Mouse (Mus musculus) C3H10T1/2 (cell line): ENCODE measurements around the gene Fam111a. TPM values are rescaled to one million over a fixed set of nuclear protein-coding genes. Genes with fewer than 3 reads are reported as not detected.

ENCODE experiments used
- polyA plus RNA-seq, 2 experiments: library from polyadenylated mRNA; unstranded; fragments of >200 nt; fragmentation: generic; extraction: Trizol; gene quantifications; one replicate each; pipeline ENCODE4 v1.2.1; 2012; ENCODE audit warnings: missing spikeins in 2 of 2

Gene Fam111a
- 1 to 10 TPM; 3.0 to 6.9 TPM for polyA plus RNA-seq

DNA sequence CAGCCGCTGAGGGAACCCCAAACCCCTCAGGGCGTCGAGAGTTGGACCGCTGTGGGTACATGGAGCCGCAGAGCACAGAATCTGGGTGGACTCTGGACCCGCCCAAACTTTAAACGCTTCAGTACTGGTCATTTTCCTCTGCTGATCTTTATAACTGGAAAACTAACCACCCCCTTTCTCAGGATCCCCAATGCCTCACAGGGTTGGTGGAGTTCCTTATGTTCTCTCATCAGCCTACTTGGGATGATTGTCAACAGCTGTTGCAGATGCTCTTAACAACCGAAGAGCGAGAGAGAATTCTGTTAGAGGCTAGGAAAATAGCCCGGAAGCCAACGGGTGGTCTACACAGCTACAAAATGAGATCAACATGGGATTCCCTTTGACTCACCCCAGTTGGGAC lies at the start of gene Fam111a:
Gene Fam111a, plus strand, starts transcription at position 301 of the 400 bp plus-strand sequence.

DNA sequence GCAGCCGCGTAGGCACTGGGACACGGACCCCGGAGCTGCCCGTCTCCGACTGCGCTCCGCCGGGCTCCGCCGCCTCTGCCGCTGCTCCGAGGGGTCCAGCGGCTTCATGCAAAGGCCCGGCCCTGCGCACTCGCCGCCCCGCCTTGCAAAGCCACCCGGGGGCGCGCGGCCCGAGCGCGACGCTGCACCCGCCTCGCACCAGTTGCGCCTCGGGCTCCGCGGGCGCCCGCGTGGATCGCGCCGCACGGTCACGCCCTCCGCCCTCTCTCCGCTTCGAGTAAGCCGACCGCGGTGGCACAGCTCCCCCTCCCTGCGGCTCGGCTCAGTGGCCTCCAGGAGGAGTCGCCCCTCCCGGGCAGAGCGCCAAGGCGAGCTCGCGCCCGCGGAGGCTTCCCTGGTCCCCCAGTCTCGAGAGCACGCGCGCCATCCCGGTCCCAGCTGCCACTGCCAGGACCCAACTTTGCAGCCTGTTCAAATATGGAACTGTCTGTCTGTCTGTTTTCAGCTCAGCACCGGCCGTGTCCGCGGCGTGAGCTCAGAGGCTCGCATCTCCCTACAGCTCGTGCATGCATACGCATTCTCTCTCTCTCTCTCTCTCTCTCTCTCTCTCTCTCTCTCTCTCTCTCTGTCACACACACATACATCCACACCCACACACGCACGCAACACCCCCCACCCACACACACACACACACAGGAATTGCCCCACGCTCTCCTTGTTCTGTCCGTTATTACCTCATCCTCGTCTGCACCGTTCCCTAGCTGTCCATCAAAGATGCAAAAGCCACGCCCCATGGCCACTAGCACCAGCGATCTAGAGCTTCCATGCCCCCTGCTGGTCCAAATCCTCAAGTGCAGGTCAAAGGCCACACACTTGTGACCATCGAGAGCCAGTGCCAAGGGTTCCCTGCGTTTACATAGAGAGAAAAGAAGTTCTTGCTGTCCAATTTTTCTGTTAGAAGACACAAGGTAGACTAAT lies 43.9 kb upstream of the Fam111a start, which contains the start of gene Dtx4:
Gene Dtx4, minus strand, starts transcription at position 85 of the 978 bp plus-strand sequence.

DNA sequence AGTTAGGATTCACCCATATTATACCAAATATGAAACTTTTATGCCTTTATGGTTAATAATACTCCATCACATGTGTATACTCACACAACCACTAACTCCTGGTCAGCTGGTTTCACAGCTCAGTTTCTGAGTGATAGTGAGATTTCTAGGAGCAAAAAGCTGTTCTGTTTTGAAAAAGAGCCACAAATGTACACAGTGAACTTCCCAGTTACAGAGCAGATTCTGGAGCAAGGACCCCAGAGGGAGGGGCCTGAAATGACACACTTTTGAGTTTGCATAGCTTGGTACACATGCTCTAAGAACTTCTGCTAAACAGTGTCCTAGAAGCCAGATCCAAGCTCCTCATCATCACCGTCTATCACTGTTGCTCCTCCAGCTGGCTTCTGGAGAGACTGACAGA lies 54.1 kb downstream of the Fam111a start, which contains the start of gene Gm4952:
Gene Gm4952, plus strand, starts transcription at position 301 of the 400 bp plus-strand sequence.

DNA sequence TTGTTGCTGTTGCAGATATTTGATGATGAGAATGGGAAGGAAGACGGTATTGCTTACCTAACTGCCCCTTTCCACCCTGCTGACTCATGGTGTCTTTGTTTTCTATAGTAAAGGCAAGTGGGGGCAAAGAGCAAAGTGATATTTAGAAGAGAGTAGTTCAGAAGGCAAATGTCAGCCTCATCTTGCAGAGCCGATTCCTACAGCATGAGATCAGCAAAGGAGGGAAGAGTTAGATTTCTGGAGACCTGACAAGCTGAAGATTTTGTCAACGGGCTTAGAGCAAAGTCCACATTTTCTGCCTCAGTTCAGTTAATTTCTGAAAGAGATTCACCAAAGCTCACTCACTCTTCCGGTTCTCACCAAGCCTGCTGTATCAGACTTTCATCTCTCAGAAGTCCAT lies 87.6 kb downstream of the Fam111a start, which contains the start of gene Glyat:
Gene Glyat, plus strand, starts transcription at position 133 of the 400 bp plus-strand sequence.

Other genes starting within 250 kb of the Fam111a start
- gene Olfr1436, start 246.6 kb upstream of the Fam111a start, polyA plus RNA-seq, result not detected
- not detected for gene Olfr1437, start 220.6 kb upstream of the Fam111a start, polyA plus RNA-seq
- not detected for gene Olfr1438-ps1, start 209.8 kb upstream of the Fam111a start, polyA plus RNA-seq
- gene Olfr1440, start 158.5 kb upstream of the Fam111a start, polyA plus RNA-seq, result not detected
- not detected for gene Olfr1441, start 128.3 kb upstream of the Fam111a start, polyA plus RNA-seq
- gene Pfpl, start 117.8 kb upstream of the Fam111a start, polyA plus RNA-seq, result not detected
- under 1 TPM in 1 of 2 experiments, not detected in 1; 0.05 TPM for gene Mpeg1, start 85.0 kb upstream of the Fam111a start, polyA plus RNA-seq
- 1 to 10 TPM; 1.8 to 8.0 TPM for gene Dtx4, start 44.3 kb upstream of the Fam111a start, polyA plus RNA-seq
- gene Gm4952, start 54.2 kb downstream of the Fam111a start, polyA plus RNA-seq, result under 1 TPM; 0.04 to 0.05 TPM
- gene Glyat, start 87.6 kb downstream of the Fam111a start, polyA plus RNA-seq, result under 1 TPM; 0.02 TPM
- gene Olfr1442, start 124.7 kb downstream of the Fam111a start, polyA plus RNA-seq, result not detected
- gene Olfr1443, start 132.4 kb downstream of the Fam111a start, polyA plus RNA-seq, result not detected
- not detected for gene Keg1, start 150.0 kb downstream of the Fam111a start, polyA plus RNA-seq
- 1 to 10 TPM in 1 of 2 experiments, under 1 TPM in 1; 0.04 to 1.7 TPM for gene Cntf, start 219.9 kb downstream of the Fam111a start, polyA plus RNA-seq